Mouse (Mus musculus): Measurements from ENCODE around the gene Card11.

DNA sequence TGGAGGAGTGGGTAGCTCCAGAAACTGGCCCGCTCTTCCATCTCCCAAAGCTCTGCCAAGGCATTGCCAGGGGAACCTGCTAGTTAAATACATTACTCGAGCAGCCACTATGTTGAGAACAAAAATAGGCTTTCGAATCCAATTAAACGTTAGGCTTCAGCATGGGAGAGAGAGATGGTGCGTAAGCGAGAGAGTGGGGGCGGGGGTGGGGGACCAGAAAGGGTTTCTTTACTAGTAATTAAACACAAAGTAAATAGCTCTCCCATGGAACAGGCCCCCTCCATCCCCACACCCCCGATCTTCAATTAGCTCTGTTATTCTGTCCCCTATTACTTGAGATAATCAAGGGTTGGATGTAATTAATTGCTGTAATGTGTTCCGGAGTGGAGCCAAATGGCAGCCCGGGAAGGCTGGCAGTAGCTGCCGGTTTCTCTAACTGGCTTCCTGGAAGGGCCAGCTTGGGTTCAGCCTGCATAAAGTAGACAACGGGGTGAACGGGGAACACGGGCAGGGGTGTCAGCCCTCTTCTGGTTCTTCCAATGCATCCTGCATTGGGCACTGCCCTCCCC lies 59.4 kb downstream of the Card11 start:
- no peak for TF ChIP-seq ZNF384 (IDR thresholded peaks at IDR 0.05; ENCODE audit: low read depth, low read length)
- no peak for TF ChIP-seq MAFK (IDR thresholded peaks at IDR 0.05; ENCODE audit: insufficient read depth, low read depth, low read length)
- TF ChIP-seq CHD2 (IDR thresholded peaks at IDR 0.05; ENCODE audit: low read depth, low read length), result no peak
- TF ChIP-seq ZC3H11A (IDR thresholded peaks at IDR 0.05; ENCODE audit: borderline replicate concordance, low read depth, low read length), result no peak
